ENCODE assay signal across 8 mouse cellular contexts in genomic region chr15:82337875-82338274, GRCm38 (mm10). TPM values are rescaled to one million over a fixed set of nuclear protein-coding genes. Genes with fewer than 3 reads are reported as not detected.
DNase-seq lines count a peak whose midpoint lies in the region; ATAC-seq and TF ChIP-seq lines count a peak whose summit lies in the region.

No protein-coding gene starts in this region.

- peaks cover 48% of the 10 kb centered on the region for H3K4me1 ChIP-seq in heart, embryonic 13.5 days
- peaks cover 2% of the 10 kb centered on the region; the same call in 1 of the 2 replicates for H3K4me1 ChIP-seq in bone marrow, adult 2 months (ENCODE audit: control insufficient read depth, insufficient read depth, low read length)
- H3K4me1 ChIP-seq in hindbrain, embryonic 14.5 days (replicated peaks; ENCODE audit: control insufficient read depth, insufficient read depth, low read length): peaks cover 14% of the 10 kb centered on the region
- peaks cover 29% of the 10 kb centered on the region for H3K4me1 ChIP-seq in midbrain, embryonic 13.5 days (replicated peaks)

- H3K27ac ChIP-seq in heart, embryonic 13.5 days (replicated peaks): peak overlapping the region; percentile 66
- H3K27ac ChIP-seq in bone marrow, adult 2 months (ENCODE audit: control insufficient read depth, insufficient read depth, low read depth, low read length, poor library complexity): no peak overlapping the region; the same call in 1 of the 2 replicates
- no peak overlapping the region for H3K27ac ChIP-seq in hindbrain, embryonic 14.5 days
- 0 out of 2 replicates have a peak overlapping the region, but pooled peaks have one; percentile 5 for H3K27ac ChIP-seq in midbrain, embryonic 13.5 days

- intact Hi-C loops in heart, postnatal 36 days (cut with DNase I): loop anchor here (5.0 kb wide), 1 partner anchor 79 kb away; no protein-coding TSS in a partner anchor

- peaks cover 38% of the 10 kb centered on the region for H3K36me3 ChIP-seq in heart, embryonic 13.5 days
- peaks cover 16% of the 10 kb centered on the region for H3K36me3 ChIP-seq in hindbrain, embryonic 14.5 days (replicated peaks; ENCODE audit: control insufficient read depth, insufficient read depth)
- peaks cover 18% of the 10 kb centered on the region for H3K36me3 ChIP-seq in midbrain, embryonic 13.5 days

- TF ChIP-seq CTCF in bone marrow, adult 2 months (IDR thresholded peaks at IDR 0.05; ENCODE audit: control insufficient read depth, insufficient read depth, low read length): no peak

- H3K9me3 ChIP-seq in heart, embryonic 13.5 days: no peaks in the 10 kb centered on the region
- H3K9me3 ChIP-seq in hindbrain, embryonic 14.5 days (ENCODE audit: control insufficient read depth, low read length): no peaks in the 10 kb centered on the region
- no peaks in the 10 kb centered on the region for H3K9me3 ChIP-seq in midbrain, embryonic 13.5 days

- ATAC-seq in heart, embryonic 13.5 days (ENCODE audit: extremely low read depth, insufficient number of reproducible peaks, low FRiP score, low TSS enrichment): no peak
- no peak for ATAC-seq in hindbrain, embryonic 14.5 days (ENCODE audit: low FRiP score)
- ATAC-seq in midbrain, embryonic 13.5 days: no peak

- WGBS in heart, embryonic 13.5 days: 14% methylated on average over 4 of the region's 4 CpGs
- WGBS in bone marrow, adult 2 months: under 1% methylated on average over 4 of the region's 4 CpGs
- 55% methylated on average over 4 of the region's 4 CpGs for WGBS in hindbrain, embryonic 14.5 days
- 58% methylated on average over 4 of the region's 4 CpGs for WGBS in midbrain, embryonic 13.5 days

- no peak for TF ChIP-seq POLR2A in bone marrow, adult 2 months (IDR thresholded peaks at IDR 0.05; ENCODE audit: borderline replicate concordance, control insufficient read depth, low read depth, low read length)

- DNase-seq in heart, postnatal 36 days: no peak
- no peak for DNase-seq in hindbrain, embryonic 14.5 days (ENCODE audit: low spot score)
- DNase-seq in right cerebral cortex, postnatal 14 days: no peak
- no peak for DNase-seq in T-cell, adult 2 months (ENCODE audit: low spot score)
- no peak for DNase-seq in thymus, postnatal 10 days (ENCODE audit: low spot score in 2 of 2)

- H3K4me2 ChIP-seq in heart, embryonic 13.5 days: peak overlapping the region; percentile 93
- H3K4me2 ChIP-seq in hindbrain, embryonic 14.5 days (replicated peaks): peak overlapping the region; percentile 71
- peak overlapping the region; percentile 66 for H3K4me2 ChIP-seq in midbrain, embryonic 13.5 days (replicated peaks)

- H3K4me3 ChIP-seq in heart, embryonic 13.5 days: peak overlapping the region; percentile 63
- H3K4me3 ChIP-seq in bone marrow, adult 2 months (replicated peaks; ENCODE audit: control insufficient read depth, low read depth, low read length): peak overlapping the region; percentile 71
- H3K4me3 ChIP-seq in hindbrain, embryonic 14.5 days (replicated peaks; ENCODE audit: low read length): peak overlapping the region; percentile 59
- H3K4me3 ChIP-seq in midbrain, embryonic 13.5 days (replicated peaks): peak overlapping the region; percentile 54

- no peaks in the 10 kb centered on the region for H3K27me3 ChIP-seq in heart, embryonic 13.5 days (replicated peaks)
- H3K27me3 ChIP-seq in hindbrain, embryonic 14.5 days (ENCODE audit: control insufficient read depth, insufficient read depth, low read length): peaks cover 18% of the 10 kb centered on the region
- H3K27me3 ChIP-seq in midbrain, embryonic 13.5 days: peaks cover 24% of the 10 kb centered on the region

- peak overlapping the region; percentile 80 for H3K9ac ChIP-seq in heart, embryonic 13.5 days
- peak overlapping the region; percentile 64 for H3K9ac ChIP-seq in hindbrain, embryonic 14.5 days
- peak overlapping the region; percentile 67 for H3K9ac ChIP-seq in midbrain, embryonic 13.5 days (replicated peaks)

RNA-seq across cellular contexts. Expression of gene Naga, which starts 0.8 kb away (rescaled TPM):
- polyA plus RNA-seq in heart, embryonic 13.5 days (2015; fragmentation: Nextera tagmentation; extraction: Ambion mirVana): 42.2 and 44.7 TPM in 2 replicates
- 10 to 100 TPM; 28.3 to 34.2 TPM for total RNA-seq in heart, postnatal 36 days (2021)
- polyA plus RNA-seq in bone marrow, adult 2 months (2011; ENCODE audit: insufficient read depth, insufficient read length, low replicate concordance, missing spikeins): 35.6 and 49.3 TPM in 2 replicates
- 32.1 and 38.7 TPM in 2 replicates for polyA plus RNA-seq in hindbrain, embryonic 14.5 days (2014; fragmentation: Nextera tagmentation; extraction: Ambion mirVana)
- polyA plus RNA-seq in midbrain, embryonic 13.5 days (2015; fragmentation: Nextera tagmentation; extraction: Ambion mirVana): 18.1 and 22.7 TPM in 2 replicates

RNA-seq across cellular contexts. Expression of gene Pheta2, which starts 0.9 kb away (rescaled TPM):
- polyA plus RNA-seq in heart, embryonic 13.5 days (2015; fragmentation: Nextera tagmentation; extraction: Ambion mirVana): 9.2 TPM in 2 replicates
- 1 to 10 TPM in 1 of 2 experiments, under 1 TPM in 1; 0.76 to 1.6 TPM for total RNA-seq in heart, postnatal 36 days (2021)
- 22.5 and 34.5 TPM in 2 replicates for polyA plus RNA-seq in bone marrow, adult 2 months (2011; ENCODE audit: insufficient read depth, insufficient read length, low replicate concordance, missing spikeins)
- 1.5 and 1.8 TPM in 2 replicates for polyA plus RNA-seq in hindbrain, embryonic 14.5 days (2014; fragmentation: Nextera tagmentation; extraction: Ambion mirVana)
- polyA plus RNA-seq in midbrain, embryonic 13.5 days (2015; fragmentation: Nextera tagmentation; extraction: Ambion mirVana): 0.99 and 1.5 TPM in 2 replicates

RNA-seq across cellular contexts. Expression of gene Smdt1, which starts 0.9 kb away (rescaled TPM):
- polyA plus RNA-seq in heart, embryonic 13.5 days (2015; fragmentation: Nextera tagmentation; extraction: Ambion mirVana): 334 and 366 TPM in 2 replicates
- 100 to 1,000 TPM; 192 to 202 TPM for total RNA-seq in heart, postnatal 36 days (2021)
- 121 and 216 TPM in 2 replicates for polyA plus RNA-seq in bone marrow, adult 2 months (2011; ENCODE audit: insufficient read depth, insufficient read length, low replicate concordance, missing spikeins)
- polyA plus RNA-seq in hindbrain, embryonic 14.5 days (2014; fragmentation: Nextera tagmentation; extraction: Ambion mirVana): 349 and 367 TPM in 2 replicates
- 303 and 324 TPM in 2 replicates for polyA plus RNA-seq in midbrain, embryonic 13.5 days (2015; fragmentation: Nextera tagmentation; extraction: Ambion mirVana)

RNA-seq across cellular contexts. Expression of gene Ndufa6, which starts 16.2 kb away (rescaled TPM):
- 473 and 541 TPM in 2 replicates for polyA plus RNA-seq in heart, embryonic 13.5 days (2015; fragmentation: Nextera tagmentation; extraction: Ambion mirVana)
- 100 to 1,000 TPM; 702 to 740 TPM for total RNA-seq in heart, postnatal 36 days (2021)
- polyA plus RNA-seq in bone marrow, adult 2 months (2011; ENCODE audit: insufficient read depth, insufficient read length, low replicate concordance, missing spikeins): 120 and 208 TPM in 2 replicates
- polyA plus RNA-seq in hindbrain, embryonic 14.5 days (2014; fragmentation: Nextera tagmentation; extraction: Ambion mirVana): 383 and 445 TPM in 2 replicates
- polyA plus RNA-seq in midbrain, embryonic 13.5 days (2015; fragmentation: Nextera tagmentation; extraction: Ambion mirVana): 350 and 359 TPM in 2 replicates

RNA-seq across cellular contexts. Expression of gene Wbp2nl, which starts 39.1 kb away (rescaled TPM):
- 0.37 and 0.49 TPM in 2 replicates for polyA plus RNA-seq in heart, embryonic 13.5 days (2015; fragmentation: Nextera tagmentation; extraction: Ambion mirVana)
- total RNA-seq in heart, postnatal 36 days (2021): not detected
- not detected in 2 replicates for polyA plus RNA-seq in bone marrow, adult 2 months (2011; ENCODE audit: insufficient read depth, insufficient read length, low replicate concordance, missing spikeins)
- 0.17 and 0.29 TPM in 2 replicates for polyA plus RNA-seq in hindbrain, embryonic 14.5 days (2014; fragmentation: Nextera tagmentation; extraction: Ambion mirVana)
- not detected in 2 replicates for polyA plus RNA-seq in midbrain, embryonic 13.5 days (2015; fragmentation: Nextera tagmentation; extraction: Ambion mirVana)

Comparison
In these comparisons a context has a peak if more than half of its experiments do, and no peak if none do; other contexts are left out.
1. H3K27ac ChIP-seq: peak in heart, embryonic 13.5 days (single experiment) and midbrain, embryonic 13.5 days (single experiment); none in bone marrow, adult 2 months (single experiment) and hindbrain, embryonic 14.5 days (single experiment).
2. Peak in every context shown above with its lines, with median percentiles within 50 percentile points of each other: H3K4me2 ChIP-seq, H3K4me3 ChIP-seq and H3K9ac ChIP-seq.